Mouse (Mus musculus) cerebellum, adult (tissue): ENCODE data around the gene Hoxa13.
A peak's percentile ranks its signal among the peaks of the same experiment; 100 is the strongest.

Experiments
- ATAC-seq: cut with Nextera tagmentation; 2 replicates; pipeline ENCODE4 v1.9.2; 2017; ENCODE audit warnings: mild to moderate bottlenecking, moderate library complexity, mixed read lengths; ENCODE audit not compliant: insufficient number of reproducible peaks, low FRiP score, low TSS enrichment

Gene Hoxa13

DNA sequence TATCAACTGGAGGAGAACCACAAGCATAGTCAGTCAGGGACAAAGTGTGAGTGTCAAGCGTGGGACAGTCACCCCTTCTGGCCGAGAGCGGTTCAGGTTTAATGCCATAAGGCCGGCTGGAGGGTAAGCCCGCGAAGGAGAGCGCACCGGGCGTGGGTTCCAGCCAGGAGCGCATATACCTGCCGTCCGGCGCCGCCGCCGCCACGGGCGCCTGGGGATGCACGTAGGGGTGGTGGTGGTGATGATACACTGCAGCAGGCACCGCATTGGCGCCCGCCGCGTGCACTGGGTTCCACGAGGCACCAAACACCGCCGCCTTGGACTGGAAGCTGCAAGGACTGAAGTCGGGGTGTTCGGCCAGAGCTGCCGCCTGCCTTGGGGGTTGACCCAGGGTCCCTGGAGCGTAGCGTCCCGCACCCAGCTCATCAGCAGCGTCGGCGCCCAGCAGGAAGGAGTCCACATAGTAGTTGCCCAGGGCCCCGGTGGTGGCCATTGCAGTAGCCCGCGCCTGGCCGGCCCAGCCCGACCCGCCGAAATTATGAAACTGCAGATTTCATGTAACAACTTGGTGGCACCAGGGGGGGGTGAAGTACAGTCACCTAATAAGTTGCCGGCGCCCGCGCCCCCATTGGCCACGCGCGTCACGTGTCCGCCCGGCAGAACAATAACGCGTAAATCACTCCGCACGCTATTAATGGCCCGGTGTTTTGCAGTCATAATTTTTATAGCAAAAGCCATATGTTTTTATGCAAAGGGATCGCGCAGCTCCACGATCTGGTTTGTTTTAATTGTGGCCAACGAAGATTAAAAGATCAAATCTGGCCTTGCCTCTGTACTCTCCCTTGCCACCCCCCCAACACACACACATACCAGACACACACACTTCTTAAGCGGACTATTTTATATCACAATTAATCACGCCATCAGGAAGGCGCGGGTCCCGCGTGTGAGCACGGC is 34.8 kb downstream of the Hoxa13 start:
- ATAC-seq = no peak

- ATAC-seq = no peak
Measured at GRCm38 (mm10) chr6:52224895-52225611, 35.6 kb downstream of the Hoxa13 start.

DNA sequence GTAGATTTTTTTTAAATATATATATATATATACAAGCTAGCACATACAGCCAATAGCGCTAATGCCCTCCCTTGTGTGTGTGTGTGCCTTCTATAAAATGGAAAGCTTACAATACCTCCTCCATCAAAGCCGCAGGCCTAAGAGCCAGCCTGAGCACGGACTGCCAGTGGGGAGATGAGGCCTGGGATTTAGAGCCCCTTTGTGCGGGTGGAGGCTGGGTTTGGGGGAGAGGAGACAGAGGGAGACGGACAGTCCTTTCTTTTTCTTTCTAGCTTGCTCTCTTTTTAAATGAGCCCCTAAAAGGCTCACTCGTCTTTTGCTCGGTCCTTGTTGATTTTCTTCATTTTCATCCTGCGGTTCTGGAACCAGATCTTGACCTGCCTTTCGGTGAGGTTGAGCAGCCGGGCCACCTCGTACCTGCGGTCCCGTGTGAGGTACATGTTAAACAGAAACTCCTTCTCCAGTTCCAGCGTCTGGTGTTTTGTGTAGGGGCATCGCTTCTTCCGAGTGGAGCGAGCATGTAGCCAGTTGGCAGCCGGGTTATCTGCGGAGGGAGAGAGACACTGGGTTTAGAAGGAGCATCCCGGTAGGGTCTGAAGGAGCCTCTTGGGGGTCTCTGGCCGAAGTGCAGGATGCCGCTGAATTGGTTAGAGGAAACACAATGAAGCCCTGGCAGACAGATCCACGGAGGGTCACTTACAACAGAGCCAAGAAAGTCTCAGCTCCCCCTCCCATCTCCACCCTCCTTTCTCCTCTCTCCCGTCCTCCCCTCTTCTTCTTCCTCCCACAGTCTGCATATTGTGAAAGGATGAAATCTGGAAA is 36.5 kb downstream of the Hoxa13 start:
- ATAC-seq = no peak

DNA sequence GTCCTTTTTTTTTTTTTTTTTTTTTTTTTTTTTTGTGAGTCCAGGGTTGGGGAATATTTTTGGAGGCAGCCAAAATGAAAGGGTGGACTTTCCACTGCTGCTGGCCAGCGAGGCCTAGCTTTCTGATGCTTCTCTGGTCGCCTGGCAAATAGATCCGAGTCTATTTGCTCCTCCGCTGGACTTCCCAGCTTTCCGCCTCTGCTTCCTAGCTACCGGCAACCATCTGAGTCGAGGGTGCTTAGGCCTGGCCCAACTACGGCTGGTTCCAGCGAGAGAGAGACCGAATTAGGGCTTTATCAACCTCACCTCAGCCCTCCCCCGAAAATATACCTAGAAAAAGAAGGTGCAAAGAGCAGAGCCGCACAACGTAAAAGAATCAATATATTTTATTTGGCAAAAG is 38.0 kb downstream of the Hoxa13 start:
- no peak for ATAC-seq

GRCm38 (mm10) chr6:52221993-52222685 is 38.5 kb downstream of the Hoxa13 start:
- ATAC-seq = no peak

DNA sequence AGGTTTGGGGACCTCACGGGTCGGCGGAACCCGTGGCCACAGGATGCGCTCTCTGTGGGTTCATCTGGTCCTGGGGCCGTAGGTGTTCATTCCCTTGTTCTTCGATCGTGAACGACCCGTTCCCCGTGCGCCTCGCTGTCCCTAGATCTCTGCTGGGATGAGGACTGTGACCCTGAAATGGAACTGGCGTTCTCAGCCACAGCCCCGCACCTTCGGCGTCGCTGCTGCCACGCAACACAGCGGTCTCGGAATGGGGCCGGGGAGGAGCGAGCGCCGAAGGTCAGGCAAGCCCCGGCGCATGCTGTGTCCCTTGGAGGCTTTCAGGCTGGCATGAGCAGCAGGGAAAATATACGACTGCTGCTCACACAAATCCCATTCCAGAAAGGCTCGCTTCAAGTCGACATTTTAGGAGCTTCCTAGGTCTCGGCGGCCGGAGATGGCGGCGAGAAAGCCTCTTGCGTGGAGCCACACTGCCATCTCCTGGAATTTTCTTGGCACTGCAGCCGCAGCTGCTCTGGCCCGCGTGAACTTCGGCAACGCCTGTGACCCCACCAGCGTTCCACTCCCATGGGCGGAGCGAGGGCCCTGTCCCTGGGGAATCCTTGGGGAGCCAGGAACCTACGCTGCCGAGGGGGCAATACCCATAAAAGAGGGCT is 39.2 kb downstream of the Hoxa13 start, which contains the start of gene Hoxa7:
TSS of gene Hoxa7 (minus strand) at position 518 of the 656 bp plus-strand sequence.
- ATAC-seq = peak; percentile 68

DNA sequence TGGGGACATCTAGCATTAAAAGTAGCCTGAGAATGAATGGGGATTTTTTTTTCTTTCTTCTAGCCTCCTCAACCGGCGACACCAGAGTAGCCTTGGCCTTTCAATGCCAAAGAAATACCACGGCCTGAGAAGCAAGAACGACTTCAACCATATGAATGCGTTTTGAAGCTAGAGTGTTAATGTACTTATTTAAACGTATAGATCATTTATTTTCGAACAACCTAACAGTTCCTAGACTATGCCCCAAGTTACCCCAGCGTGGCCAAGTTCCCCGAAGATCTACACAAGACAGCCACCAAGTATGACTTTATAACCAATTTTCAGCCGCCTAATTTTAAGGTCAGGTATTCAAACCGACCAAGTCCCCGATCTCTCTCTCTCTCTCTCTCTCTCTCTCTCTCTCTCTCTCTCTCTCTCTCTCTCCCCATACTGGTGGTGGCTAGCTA is 39.8 kb downstream of the Hoxa13 start:
- no peak for ATAC-seq

- no peak for ATAC-seq
Measured at GRCm38 (mm10) chr6:52220003-52220864, 40.4 kb downstream of the Hoxa13 start.

DNA sequence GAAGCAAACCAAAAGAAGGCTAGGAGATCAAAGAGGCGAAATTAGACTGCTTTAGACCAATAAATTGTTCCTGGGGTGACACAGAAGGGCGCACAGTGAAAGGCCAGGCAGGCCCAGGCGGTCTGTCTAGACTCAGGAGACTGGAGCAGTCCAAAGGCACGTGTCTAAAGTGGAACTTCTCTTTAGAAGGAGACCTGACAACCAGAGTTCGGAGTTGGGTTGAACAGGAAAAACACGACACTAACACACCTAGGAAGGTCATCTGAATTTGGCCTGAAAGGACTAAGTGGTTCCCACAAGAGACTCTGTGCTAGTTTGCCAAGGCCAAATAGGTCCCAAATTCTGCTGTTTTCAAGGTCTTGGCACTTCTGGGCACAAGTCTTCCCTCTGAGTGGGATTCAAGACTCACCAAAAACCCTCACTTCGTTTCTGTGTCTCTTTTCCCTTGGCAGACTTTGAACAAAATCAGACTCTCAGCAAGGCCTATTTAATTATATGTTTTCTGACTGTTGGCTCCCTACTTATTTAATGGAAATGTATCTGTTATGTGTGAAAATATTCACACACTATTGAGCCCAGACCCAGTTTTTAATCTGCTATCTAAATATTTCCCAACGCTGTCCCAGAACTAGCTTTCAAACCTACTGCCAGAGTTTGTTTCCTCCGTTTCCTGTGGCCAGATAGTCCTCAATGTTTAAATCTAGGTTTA is 41.3 kb downstream of the Hoxa13 start:
- no peak for ATAC-seq

GRCm38 (mm10) chr6:52218643-52219215 is 42.0 kb downstream of the Hoxa13 start:
- no peak for ATAC-seq

- no peak for ATAC-seq
Measured at GRCm38 (mm10) chr6:52217895-52218642, 42.6 kb downstream of the Hoxa13 start.

DNA sequence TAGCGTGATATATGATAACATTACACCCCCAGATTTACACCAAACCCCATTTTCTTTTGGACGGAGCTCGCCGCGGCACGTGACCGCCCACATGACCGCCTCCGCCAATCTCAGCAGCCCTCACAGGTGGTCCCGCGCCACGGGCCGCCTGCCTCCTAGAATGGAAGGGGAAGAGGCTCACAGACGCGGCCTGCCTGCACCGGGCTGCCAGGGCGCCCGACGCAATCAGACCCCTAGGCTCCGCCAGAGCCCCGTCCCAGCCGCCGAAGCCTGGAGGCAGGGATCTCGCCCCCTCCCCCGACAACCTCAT is 43.3 kb downstream of the Hoxa13 start:
- no peak for ATAC-seq

- ATAC-seq = no peak
Measured at GRCm38 (mm10) chr6:52216691-52217458, 43.8 kb downstream of the Hoxa13 start.

GRCm38 (mm10) chr6:52215771-52216535 is 44.7 kb downstream of the Hoxa13 start:
- no peak for ATAC-seq

DNA sequence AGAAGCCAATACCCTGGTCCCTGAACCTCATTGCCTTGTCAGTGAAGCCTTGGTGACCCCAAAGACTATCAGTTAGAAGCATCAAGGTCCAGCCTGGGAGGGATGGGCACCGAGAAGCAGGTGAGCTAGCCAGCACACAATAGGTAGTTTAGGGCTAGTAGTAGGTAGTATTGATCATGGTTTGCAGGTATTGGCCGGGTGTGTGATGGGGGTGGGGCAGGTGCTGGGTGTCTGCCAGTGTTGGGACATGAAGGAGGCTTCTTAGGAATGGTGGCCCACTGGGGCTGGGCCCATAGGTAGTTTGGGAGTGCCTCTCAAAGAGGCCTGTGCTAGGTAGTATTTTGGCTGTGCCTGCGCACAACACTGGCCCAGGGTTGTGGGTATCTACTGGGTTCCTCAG is 45.6 kb downstream of the Hoxa13 start:
- no peak for ATAC-seq

- no peak for ATAC-seq
Measured at GRCm38 (mm10) chr6:52214271-52214670, 46.4 kb downstream of the Hoxa13 start.
